ENCODE assay signal across 8 mouse cellular contexts in genomic region chr10:127120301-127121065, GRCm38 (mm10). TPM values are rescaled to one million over a fixed set of nuclear protein-coding genes. Genes with fewer than 3 reads are reported as not detected.
DNase-seq lines count a peak whose midpoint lies in the region; ATAC-seq and TF ChIP-seq lines count a peak whose summit lies in the region.

No protein-coding gene starts in this region.

- in situ Hi-C loops in ES-E14 (cut with MboI; ENCODE audit: low sequenced_read_pairs in 2 of 2, unreplicated experiment in 2 of 2): no loop called here

- H3K9me3 ChIP-seq in kidney, embryonic 16.5 days (ENCODE audit: low read length): no peaks in the 10 kb centered on the region
- H3K9me3 ChIP-seq in ES-E14 (ENCODE audit: control insufficient read depth, insufficient read depth, low read depth, low read length): no peaks in the 10 kb centered on the region
- no peaks in the 10 kb centered on the region for H3K9me3 ChIP-seq in embryonic facial prominence, embryonic 12.5 days
- H3K9me3 ChIP-seq in hindbrain, embryonic 15.5 days: no peaks in the 10 kb centered on the region
- H3K9me3 ChIP-seq in midbrain, embryonic 12.5 days: no peaks in the 10 kb centered on the region

- H3K4me3 ChIP-seq in kidney, embryonic 16.5 days (ENCODE audit: low read length): peak overlapping the region; percentile 73
- peak overlapping the region; percentile 80 to 98 for H3K4me3 ChIP-seq in ES-E14 (ENCODE audit: insufficient read depth in 1 of 2, low read depth in 1 of 2, low read length in 2 of 2, poor library complexity in 1 of 2, severe bottlenecking in 1 of 2)
- peak overlapping the region; percentile 86 for H3K4me3 ChIP-seq in embryonic facial prominence, embryonic 12.5 days
- H3K4me3 ChIP-seq in hindbrain, embryonic 15.5 days: peak overlapping the region; percentile 78
- H3K4me3 ChIP-seq in midbrain, embryonic 12.5 days: peak overlapping the region; percentile 85

- 2% methylated on average over 34 of the region's 34 CpGs for WGBS in kidney, embryonic 16.5 days
- WGBS in embryonic facial prominence, embryonic 12.5 days: 3% methylated on average over 34 of the region's 34 CpGs
- WGBS in hindbrain, embryonic 15.5 days: 1% methylated on average over 34 of the region's 34 CpGs
- 3% methylated on average over 34 of the region's 34 CpGs for WGBS in midbrain, embryonic 12.5 days

- H3K36me3 ChIP-seq in kidney, embryonic 16.5 days (ENCODE audit: insufficient read depth, low read length): peaks cover 24% of the 10 kb centered on the region
- H3K36me3 ChIP-seq in ES-E14 (ENCODE audit: control insufficient read depth, insufficient read depth, low read length, poor library complexity, severe bottlenecking): peaks cover 9% of the 10 kb centered on the region; the same call in 1 of the 2 replicates
- peaks cover 29% of the 10 kb centered on the region for H3K36me3 ChIP-seq in embryonic facial prominence, embryonic 12.5 days
- peaks cover 31% of the 10 kb centered on the region for H3K36me3 ChIP-seq in hindbrain, embryonic 15.5 days
- peaks cover 40% of the 10 kb centered on the region for H3K36me3 ChIP-seq in midbrain, embryonic 12.5 days

- H3K9ac ChIP-seq in kidney, embryonic 16.5 days (replicated peaks; ENCODE audit: low read length): peak overlapping the region; percentile 68
- peak overlapping the region; percentile 76 for H3K9ac ChIP-seq in ES-E14 (ENCODE audit: insufficient read depth, low read depth, low read length, poor library complexity, severe bottlenecking)
- peak overlapping the region; percentile 73 for H3K9ac ChIP-seq in embryonic facial prominence, embryonic 12.5 days
- H3K9ac ChIP-seq in hindbrain, embryonic 15.5 days: peak overlapping the region; percentile 75
- H3K9ac ChIP-seq in midbrain, embryonic 12.5 days (replicated peaks): peak overlapping the region; percentile 81

- DNase-seq in kidney, adult 8-10 months: no peak
- DNase-seq in ES-E14 (ENCODE audit: low read depth, low spot score): no peak
- no peak for DNase-seq in urinary bladder, postnatal 14 days (ENCODE audit: low spot score)
- no peak for DNase-seq in layer of hippocampus, postnatal 36 days

- H3K4me1 ChIP-seq in kidney, embryonic 16.5 days (ENCODE audit: insufficient read depth, low read length): peaks cover 16% of the 10 kb centered on the region
- peaks cover 1 to 3% of the 10 kb centered on the region in 2 experiments; a peak in 2 of 4 replicates for H3K4me1 ChIP-seq in ES-E14 (ENCODE audit: control insufficient read depth in 2 of 2, insufficient read depth in 2 of 2, low read length in 2 of 2, poor library complexity in 1 of 2)
- H3K4me1 ChIP-seq in embryonic facial prominence, embryonic 12.5 days: peaks cover 7% of the 10 kb centered on the region; the same call in 1 of the 2 replicates
- H3K4me1 ChIP-seq in hindbrain, embryonic 15.5 days (replicated peaks): peaks cover 34% of the 10 kb centered on the region
- H3K4me1 ChIP-seq in midbrain, embryonic 12.5 days: peaks cover 27% of the 10 kb centered on the region

- peak overlapping the region; percentile 84 for H3K4me2 ChIP-seq in kidney, embryonic 16.5 days (replicated peaks; ENCODE audit: low read depth, low read length)
- H3K4me2 ChIP-seq in embryonic facial prominence, embryonic 12.5 days (replicated peaks): peak overlapping the region; percentile 88
- H3K4me2 ChIP-seq in hindbrain, embryonic 15.5 days: peak overlapping the region; percentile 95
- peak overlapping the region; percentile 96 for H3K4me2 ChIP-seq in midbrain, embryonic 12.5 days (replicated peaks)

- H3K27me3 ChIP-seq in kidney, embryonic 16.5 days (ENCODE audit: insufficient read depth, low read length): no peaks in the 10 kb centered on the region
- H3K27me3 ChIP-seq in embryonic facial prominence, embryonic 12.5 days: no peaks in the 10 kb centered on the region
- H3K27me3 ChIP-seq in hindbrain, embryonic 15.5 days: no peaks in the 10 kb centered on the region
- H3K27me3 ChIP-seq in midbrain, embryonic 12.5 days: no peaks in the 10 kb centered on the region

- no peak overlapping the region for H3K27ac ChIP-seq in kidney, embryonic 16.5 days (ENCODE audit: low read length)
- H3K27ac ChIP-seq in ES-E14 (ENCODE audit: insufficient read depth, low read depth, low read length, poor library complexity, severe bottlenecking): no peak overlapping the region
- H3K27ac ChIP-seq in embryonic facial prominence, embryonic 12.5 days: no peak overlapping the region
- peak overlapping the region; percentile 66 for H3K27ac ChIP-seq in hindbrain, embryonic 15.5 days (replicated peaks)
- H3K27ac ChIP-seq in midbrain, embryonic 12.5 days (replicated peaks): no peak overlapping the region; the same call in 1 of the 2 replicates

- peak; percentile 37 for ATAC-seq in kidney, embryonic 16.5 days (ENCODE audit: low FRiP score, low TSS enrichment)
- peak; percentile 22 for ATAC-seq in embryonic facial prominence, embryonic 12.5 days (ENCODE audit: insufficient number of reproducible peaks, insufficient read depth, low FRiP score, low TSS enrichment)
- ATAC-seq in hindbrain, embryonic 15.5 days (ENCODE audit: low FRiP score, low read depth): peak; percentile 60
- no peak; the same call in 1 of the 2 replicates for ATAC-seq in midbrain, embryonic 12.5 days (ENCODE audit: low FRiP score, low read depth)

TF ChIP-seq in ES-E14, 5 proteins besides CTCF, POLR2A, EP300 and RAD21:
- TF ChIP-seq HCFC1 (IDR thresholded peaks at IDR 0.05; ENCODE audit: borderline replicate concordance, insufficient read depth, low read length) (no peak), CHD2 (IDR thresholded peaks at IDR 0.05; ENCODE audit: low read depth, low read length) (no peak), MAFK (IDR thresholded peaks at IDR 0.05; ENCODE audit: insufficient read depth, low read depth, low read length) (no peak), ZNF384 (IDR thresholded peaks at IDR 0.05; ENCODE audit: low read depth, low read length) (no peak), ZC3H11A (IDR thresholded peaks at IDR 0.05; ENCODE audit: borderline replicate concordance, low read depth, low read length) (no peak)

RNA-seq across cellular contexts. Expression of gene Os9, which starts 0.4 kb away (rescaled TPM):
- polyA plus RNA-seq in kidney, embryonic 16.5 days (2015; fragmentation: Nextera tagmentation; extraction: Ambion mirVana): 106 and 110 TPM in 2 replicates
- 29.4 and 48.6 TPM in 2 replicates for total RNA-seq in ES-E14 (2012; rRNA removed)
- polyA plus RNA-seq in embryonic facial prominence, embryonic 12.5 days (2016; fragmentation: Nextera tagmentation; extraction: Ambion mirVana): 72.9 and 75.7 TPM in 2 replicates
- 125 and 130 TPM in 2 replicates for polyA plus RNA-seq in hindbrain, embryonic 15.5 days (2015; fragmentation: Nextera tagmentation; extraction: Ambion mirVana)
- polyA plus RNA-seq in midbrain, embryonic 12.5 days (2016; fragmentation: Nextera tagmentation; extraction: Ambion mirVana): 112 and 116 TPM in 2 replicates
- total RNA-seq in layer of hippocampus, postnatal 36 days (2021): 10 to 100 TPM; 97.5 to 99.3 TPM

RNA-seq across cellular contexts. Expression of gene B4galnt1, which starts 44.5 kb away (rescaled TPM):
- 7.2 and 10.1 TPM in 2 replicates for polyA plus RNA-seq in kidney, embryonic 16.5 days (2015; fragmentation: Nextera tagmentation; extraction: Ambion mirVana)
- 4.5 and 8.6 TPM in 2 replicates for total RNA-seq in ES-E14 (2012; rRNA removed)
- polyA plus RNA-seq in embryonic facial prominence, embryonic 12.5 days (2016; fragmentation: Nextera tagmentation; extraction: Ambion mirVana): 4.6 and 6.2 TPM in 2 replicates
- 54.0 and 74.6 TPM in 2 replicates for polyA plus RNA-seq in hindbrain, embryonic 15.5 days (2015; fragmentation: Nextera tagmentation; extraction: Ambion mirVana)
- polyA plus RNA-seq in midbrain, embryonic 12.5 days (2016; fragmentation: Nextera tagmentation; extraction: Ambion mirVana): 15.2 and 17.7 TPM in 2 replicates
- 100 to 1,000 TPM; 115 to 123 TPM for total RNA-seq in layer of hippocampus, postnatal 36 days (2021)

RNA-seq across cellular contexts. Expression of gene Agap2, which starts 45.4 kb away (rescaled TPM):
- 0.04 and 0.09 TPM in 2 replicates for polyA plus RNA-seq in kidney, embryonic 16.5 days (2015; fragmentation: Nextera tagmentation; extraction: Ambion mirVana)
- 1.4 and 2.0 TPM in 2 replicates for total RNA-seq in ES-E14 (2012; rRNA removed)
- 0.32 and 0.82 TPM in 2 replicates for polyA plus RNA-seq in embryonic facial prominence, embryonic 12.5 days (2016; fragmentation: Nextera tagmentation; extraction: Ambion mirVana)
- polyA plus RNA-seq in hindbrain, embryonic 15.5 days (2015; fragmentation: Nextera tagmentation; extraction: Ambion mirVana): 4.0 and 4.9 TPM in 2 replicates
- 1.3 TPM in 2 replicates for polyA plus RNA-seq in midbrain, embryonic 12.5 days (2016; fragmentation: Nextera tagmentation; extraction: Ambion mirVana)
- 100 to 1,000 TPM; 778 to 800 TPM for total RNA-seq in layer of hippocampus, postnatal 36 days (2021)

RNA-seq across cellular contexts. Expression of gene Tspan31, which starts 50.4 kb away (rescaled TPM):
- 205 and 208 TPM in 2 replicates for polyA plus RNA-seq in kidney, embryonic 16.5 days (2015; fragmentation: Nextera tagmentation; extraction: Ambion mirVana)
- 121 and 154 TPM in 2 replicates for total RNA-seq in ES-E14 (2012; rRNA removed)
- polyA plus RNA-seq in embryonic facial prominence, embryonic 12.5 days (2016; fragmentation: Nextera tagmentation; extraction: Ambion mirVana): 167 and 170 TPM in 2 replicates
- 120 and 123 TPM in 2 replicates for polyA plus RNA-seq in hindbrain, embryonic 15.5 days (2015; fragmentation: Nextera tagmentation; extraction: Ambion mirVana)
- 165 and 167 TPM in 2 replicates for polyA plus RNA-seq in midbrain, embryonic 12.5 days (2016; fragmentation: Nextera tagmentation; extraction: Ambion mirVana)
- total RNA-seq in layer of hippocampus, postnatal 36 days (2021): 10 to 100 TPM; 57.4 to 61.5 TPM

RNA-seq across cellular contexts. Expression of gene Cdk4, which starts 57.1 kb away (rescaled TPM):
- polyA plus RNA-seq in kidney, embryonic 16.5 days (2015; fragmentation: Nextera tagmentation; extraction: Ambion mirVana): 1,871 and 1,917 TPM in 2 replicates
- 502 and 522 TPM in 2 replicates for total RNA-seq in ES-E14 (2012; rRNA removed)
- 2,215 and 2,234 TPM in 2 replicates for polyA plus RNA-seq in embryonic facial prominence, embryonic 12.5 days (2016; fragmentation: Nextera tagmentation; extraction: Ambion mirVana)
- polyA plus RNA-seq in hindbrain, embryonic 15.5 days (2015; fragmentation: Nextera tagmentation; extraction: Ambion mirVana): 743 and 831 TPM in 2 replicates
- 2,032 and 2,136 TPM in 2 replicates for polyA plus RNA-seq in midbrain, embryonic 12.5 days (2016; fragmentation: Nextera tagmentation; extraction: Ambion mirVana)
- 10 to 100 TPM; 93.5 to 97.5 TPM for total RNA-seq in layer of hippocampus, postnatal 36 days (2021)
